4 mouse cellular contexts compared by ENCODE assay signal in the genomic region with DNA sequence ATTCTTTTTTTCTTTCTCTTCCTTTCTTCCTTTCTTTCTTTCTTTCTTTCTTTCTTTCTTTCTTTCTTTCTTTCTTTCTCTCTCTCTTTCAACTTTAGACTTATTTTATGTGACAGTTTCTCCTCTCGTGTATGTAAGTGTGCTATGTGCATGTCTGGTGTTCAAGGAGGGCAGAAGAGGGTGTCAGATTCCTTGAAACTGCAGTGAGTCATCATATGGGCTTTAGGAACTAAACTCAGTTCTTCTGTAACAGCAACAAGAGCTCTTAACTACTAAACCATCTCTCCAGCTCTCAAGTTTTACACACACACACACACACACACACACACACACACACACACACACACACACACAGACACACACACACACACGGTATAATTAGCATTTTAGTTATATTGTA.
DNase-seq lines count a peak whose midpoint lies in the region; ATAC-seq and TF ChIP-seq lines count a peak whose summit lies in the region.
"Not testable (repeated sequence)": the region's sequence is repeated elsewhere in the genome, so short reads cannot be mapped to it uniquely, and the experiment has no call there.

No protein-coding gene starts in this region.

- not testable (repeated sequence) for TF ChIP-seq POLR2A in myocyte (IDR thresholded peaks at IDR 0.05; ENCODE audit: insufficient read length, low read depth)

- not testable (repeated sequence) for H3K4me1 ChIP-seq in lung, postnatal 0 days (ENCODE audit: insufficient read depth, low read depth, low read length)

- peak; percentile 55 for DNase-seq in 3T3-L1 (ENCODE audit: low read depth, low spot score)
- DNase-seq in NIH3T3 (ENCODE audit: low read depth) = peak; percentile 67
- peak; percentile 64 for DNase-seq in lung, postnatal 0 days (ENCODE audit: low spot score)

- H3K36me3 ChIP-seq in lung, postnatal 0 days (ENCODE audit: insufficient read depth, low read length); myocyte (ENCODE audit: control insufficient read depth, insufficient read depth): not testable (repeated sequence)

- WGBS in lung, postnatal 0 days = 40% methylated on average over 2 of the region's 2 CpGs

- not testable (repeated sequence) for H3K4me2 ChIP-seq in lung, postnatal 0 days (replicated peaks; ENCODE audit: low read depth, low read length)
- H3K4me2 ChIP-seq in myocyte (ENCODE audit: low read depth) = peak overlapping the region; percentile 31

- TF ChIP-seq CTCF in lung, postnatal 0 days (IDR thresholded peaks at IDR 0.05) = not testable (repeated sequence)

- not testable (repeated sequence) for H3K9ac ChIP-seq in lung, postnatal 0 days (replicated peaks; ENCODE audit: low read depth)

- not testable (repeated sequence) for H3ac ChIP-seq in myocyte (ENCODE audit: control insufficient read depth, insufficient read length)

- TF ChIP-seq EP300 in lung, postnatal 0 days (IDR thresholded peaks at IDR 0.05) = not testable (repeated sequence)

- H3K9me3 ChIP-seq in lung, postnatal 0 days (ENCODE audit: low read length) = not testable (repeated sequence)

- not testable (repeated sequence) for H3K4me3 ChIP-seq in lung, postnatal 0 days (ENCODE audit: low read depth, low read length); myocyte

- H3K27ac ChIP-seq in lung, postnatal 0 days (ENCODE audit: low read length) = not testable (repeated sequence)

- H3K79me2 ChIP-seq in myocyte (ENCODE audit: control insufficient read depth, insufficient read depth) = peaks cover 50% of the 10 kb centered on the region

- H3K27me3 ChIP-seq in lung, postnatal 0 days (replicated peaks; ENCODE audit: insufficient read depth, low read length); myocyte (ENCODE audit: control insufficient read depth, insufficient read depth, insufficient read length): not testable (repeated sequence)

- ATAC-seq in lung, postnatal 0 days = peak; percentile 72
